Mouse (Mus musculus) brown adipose tissue, adult 24 weeks (tissue): ENCODE results near the gene 4930568D16Rik. TPM values are rescaled to one million over a fixed set of nuclear protein-coding genes. Genes with fewer than 3 reads are reported as not detected.

ENCODE experiments used
- H3K27ac ChIP-seq: fragments of 200-500 bp; replicated peaks from 2 replicates; pipeline ENCODE4 v1.5.1; 2012; ENCODE audit warnings: low read depth, mild to moderate bottlenecking, low read length
- H3K4me1 ChIP-seq: fragments of 200-500 bp; 2 replicates; pipeline ENCODE4 v1.6.1; 2012; ENCODE audit warnings: low read length, mixed read lengths; ENCODE audit not compliant: control insufficient read depth, insufficient read depth, insufficient read length
- H3K4me3 ChIP-seq: fragments of 200-500 bp; 2 replicates; pipeline ENCODE4 v1.5.1; 2012; ENCODE audit warnings: low read depth, mild to moderate bottlenecking, low read length, moderate library complexity; ENCODE audit not compliant: insufficient read depth
- polyA plus RNA-seq: library from polyadenylated mRNA; stranded (reverse); fragments of >200 nt; gene quantifications from 2 replicates; pipeline ENCODE4 v1.2.4, GENCODE M21; 2012; ENCODE audit not compliant: missing spikeins, insufficient read depth, insufficient read length

The 4930568D16Rik gene
- polyA plus RNA-seq, 1 experiment = not detected

DNA sequence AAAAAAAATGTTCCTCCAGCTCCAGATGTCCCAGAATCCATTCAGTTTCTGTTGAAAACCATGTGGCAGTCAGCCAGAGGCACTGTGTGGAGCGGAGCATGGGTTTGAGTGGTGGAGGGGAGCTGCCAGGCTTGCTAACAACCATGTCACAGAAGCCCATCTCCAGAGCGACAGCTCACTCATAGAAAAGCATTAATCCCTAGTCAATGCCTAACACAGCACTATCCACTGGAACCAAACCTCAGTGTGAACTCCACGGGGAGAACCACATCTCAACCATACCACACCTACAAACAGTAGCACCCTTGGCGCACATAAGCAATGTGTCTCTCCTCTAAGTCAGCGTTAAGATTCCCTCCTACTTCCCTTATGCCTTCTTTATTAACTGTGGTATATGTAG lies 29.6 kb upstream of the 4930568D16Rik start, which contains the start of gene 4930402F06Rik:
Gene 4930402F06Rik (minus strand): TSS at position 80 of the 400 bp plus-strand sequence.
- no peak within 1 kb of the TSS for H3K27ac ChIP-seq
- no peak within 1 kb of the TSS for H3K4me3 ChIP-seq
- no peaks in the 10 kb centered on the region for H3K4me1 ChIP-seq

DNA sequence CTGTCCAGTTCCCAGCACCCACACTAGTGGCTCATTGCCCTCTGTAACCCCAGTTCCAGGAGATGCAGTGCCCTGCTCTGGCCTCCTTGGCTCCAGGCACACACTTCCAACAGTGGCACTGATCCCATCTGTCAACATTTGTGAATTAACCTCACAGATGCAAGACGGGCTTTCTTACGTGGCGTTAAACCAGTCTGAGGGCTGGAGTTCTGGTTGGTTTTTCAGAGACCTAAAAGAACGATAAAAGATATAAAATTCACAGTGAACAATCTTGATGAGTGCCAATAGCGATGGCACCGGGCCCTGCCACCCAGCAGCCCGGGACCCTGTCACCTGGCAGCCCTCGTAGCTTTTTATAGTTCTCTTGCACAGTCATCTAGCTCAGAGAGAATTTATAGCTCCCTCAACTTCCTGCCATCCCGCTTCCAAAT lies 17.9 kb upstream of the 4930568D16Rik start:
- no peak overlapping the region; the same call in 1 of the 2 replicates for H3K27ac ChIP-seq
- H3K4me1 ChIP-seq = no peaks in the 10 kb centered on the region; the same call in 1 of the 2 replicates

DNA sequence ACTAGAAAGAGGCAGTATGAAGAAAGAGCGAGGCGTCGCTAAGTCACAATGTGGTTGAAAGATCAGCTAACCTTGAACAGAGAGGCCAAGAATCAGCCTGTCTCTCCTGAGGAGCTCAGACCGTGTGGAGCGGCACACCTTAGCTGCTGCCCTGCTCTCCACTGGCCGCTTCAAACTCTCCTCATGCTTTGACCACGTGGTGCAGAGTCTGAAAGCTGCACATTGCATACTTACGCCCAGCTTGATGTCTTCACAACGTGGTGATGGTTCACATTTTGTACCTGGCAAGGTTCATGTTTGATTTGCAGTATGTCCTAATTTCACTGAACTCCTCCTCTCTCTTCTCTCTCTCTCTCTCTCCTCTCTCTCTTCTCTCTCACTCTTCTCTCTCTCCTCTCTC lies 11.8 kb upstream of the 4930568D16Rik start:
- H3K27ac ChIP-seq = no peak overlapping the region
- H3K4me3 ChIP-seq = no peak overlapping the region
- no peaks in the 10 kb centered on the region for H3K4me1 ChIP-seq

More for the DNA sequence above, 17.9 kb upstream of the 4930568D16Rik start:
- H3K4me3 ChIP-seq = no peak overlapping the region

DNA sequence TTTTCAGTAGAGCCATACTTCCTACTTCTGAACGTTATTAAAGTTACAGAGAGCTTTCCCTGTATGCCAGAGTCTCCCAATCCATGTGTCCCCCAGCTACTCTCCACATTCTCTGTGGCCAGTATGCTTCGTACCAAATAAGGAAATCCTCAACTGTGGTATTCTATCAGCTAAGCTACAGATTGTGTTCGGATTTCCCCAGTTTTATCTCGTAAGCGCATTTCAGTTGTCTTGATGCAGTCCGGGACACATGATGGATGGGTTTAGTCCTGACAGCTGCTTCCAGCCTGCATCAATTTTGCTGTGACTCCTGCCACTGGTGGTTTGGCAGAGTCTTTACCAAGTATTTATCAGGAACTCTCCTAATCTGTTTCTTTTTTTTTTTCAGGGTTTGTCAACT lies 10.1 kb upstream of the 4930568D16Rik start:
- no peak overlapping the region for H3K27ac ChIP-seq
- no peaks in the 10 kb centered on the region for H3K4me1 ChIP-seq
- H3K4me3 ChIP-seq = no peak overlapping the region

DNA sequence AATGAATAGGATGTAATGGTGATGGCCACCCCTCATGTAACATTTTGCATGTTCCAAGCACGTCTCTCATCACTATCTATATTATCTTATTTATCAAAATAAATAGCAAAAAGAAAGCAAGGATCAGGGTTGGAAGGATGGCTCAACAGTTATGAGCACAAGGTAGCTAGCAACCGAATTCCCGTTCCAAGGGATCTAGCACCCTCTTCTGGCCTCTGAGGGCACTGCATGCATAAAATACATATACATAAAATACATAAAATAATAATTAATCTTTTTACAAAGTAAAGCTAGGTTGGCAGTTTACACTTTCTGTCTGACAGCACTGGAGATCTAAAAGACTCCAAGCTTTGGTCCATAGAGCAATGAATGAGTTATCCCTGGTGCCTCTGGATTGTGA lies 5.5 kb upstream of the 4930568D16Rik start:
- Histone ChIP-seq H3K4me3 (no peak overlapping the region), H3K4me1 (no peaks in the 10 kb centered on the region), H3K27ac (no peak overlapping the region)

DNA sequence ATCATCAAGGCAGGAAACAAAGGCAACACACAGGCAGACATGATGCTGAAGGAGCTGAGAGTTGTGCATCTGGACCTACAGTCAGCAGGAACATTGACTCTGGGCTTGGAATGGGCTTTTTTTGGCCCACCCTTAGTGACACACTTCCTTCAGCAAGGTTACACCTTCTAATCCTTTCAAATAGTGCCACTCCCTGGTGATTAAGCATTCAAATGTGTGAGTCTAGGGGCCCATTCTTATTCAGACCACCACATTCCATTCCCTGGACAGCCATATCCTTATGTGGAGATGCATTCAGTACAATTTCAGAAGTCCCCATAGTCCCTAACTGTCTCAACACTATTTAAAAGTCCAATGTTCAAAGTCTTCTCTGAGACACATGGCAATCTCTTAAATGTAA lies 3.2 kb upstream of the 4930568D16Rik start:
- H3K4me1 ChIP-seq = no peaks in the 10 kb centered on the region
- no peak overlapping the region for H3K27ac ChIP-seq
- H3K4me3 ChIP-seq = no peak overlapping the region

DNA sequence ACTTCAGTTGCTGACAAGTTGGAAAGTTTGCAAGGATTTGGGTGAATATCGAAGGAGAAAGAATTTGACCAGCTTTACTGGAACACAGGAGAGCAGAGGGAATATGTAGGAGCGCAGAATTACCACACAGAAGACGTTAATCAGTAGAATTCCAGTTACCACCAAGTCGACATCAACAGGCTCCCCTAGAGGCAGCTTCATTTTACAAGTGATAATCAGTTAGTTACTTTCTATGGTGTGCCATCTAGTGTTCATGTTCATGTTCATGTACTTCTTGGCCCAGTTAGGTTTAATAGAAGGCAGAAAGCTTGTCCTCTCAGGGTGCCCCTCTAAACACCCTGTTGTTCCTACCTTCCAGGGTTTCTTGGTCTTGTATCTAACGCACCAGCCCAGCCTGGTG lies 18.3 kb downstream of the 4930568D16Rik start:
- no peak overlapping the region for H3K27ac ChIP-seq
- H3K4me3 ChIP-seq = no peak overlapping the region
- no peaks in the 10 kb centered on the region for H3K4me1 ChIP-seq

DNA sequence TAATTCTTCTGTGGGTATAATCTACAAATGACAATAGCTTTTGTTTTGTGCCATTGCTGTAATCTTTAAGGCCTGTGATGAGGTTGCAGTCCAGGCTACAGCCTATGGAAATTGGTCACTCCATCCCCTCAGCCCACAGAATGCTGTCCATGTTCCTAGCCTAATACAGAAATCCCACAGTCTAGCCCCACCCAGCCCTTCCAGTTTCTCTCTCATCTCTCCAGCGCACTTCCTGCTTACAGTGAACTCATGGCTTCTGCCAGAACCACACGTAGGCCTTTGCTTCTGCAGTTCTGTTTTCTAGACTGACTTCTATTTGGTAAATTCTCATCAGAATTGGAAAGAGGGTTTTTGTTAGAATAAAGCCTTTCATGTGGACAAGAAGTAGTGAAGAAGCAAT lies 21.5 kb downstream of the 4930568D16Rik start:
- Histone ChIP-seq H3K4me1 (no peaks in the 10 kb centered on the region), H3K27ac (no peak overlapping the region), H3K4me3 (no peak overlapping the region)

DNA sequence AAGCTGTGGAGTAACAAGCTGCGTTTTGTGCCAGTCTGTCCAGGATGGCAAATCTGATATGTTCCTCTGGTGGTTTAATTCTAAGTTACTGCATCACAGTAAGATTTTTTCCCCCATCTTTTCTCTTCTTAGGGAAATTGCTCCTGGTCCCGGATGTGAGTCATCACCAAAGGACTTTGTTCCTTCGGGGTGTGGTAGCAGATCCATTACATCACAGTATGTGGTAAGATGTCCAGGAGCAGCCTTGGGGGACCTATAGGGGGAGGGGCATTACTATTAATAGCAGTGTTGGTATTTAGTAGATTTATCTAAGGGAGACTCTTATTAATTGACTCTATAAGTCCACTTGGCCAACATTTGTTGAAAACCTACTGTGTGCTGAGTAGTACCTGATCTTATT lies 24.9 kb downstream of the 4930568D16Rik start:
- Histone ChIP-seq H3K4me3 (no peak overlapping the region), H3K27ac (no peak overlapping the region), H3K4me1 (peaks cover 10% of the 10 kb centered on the region; the same call in 1 of the 2 replicates)

DNA sequence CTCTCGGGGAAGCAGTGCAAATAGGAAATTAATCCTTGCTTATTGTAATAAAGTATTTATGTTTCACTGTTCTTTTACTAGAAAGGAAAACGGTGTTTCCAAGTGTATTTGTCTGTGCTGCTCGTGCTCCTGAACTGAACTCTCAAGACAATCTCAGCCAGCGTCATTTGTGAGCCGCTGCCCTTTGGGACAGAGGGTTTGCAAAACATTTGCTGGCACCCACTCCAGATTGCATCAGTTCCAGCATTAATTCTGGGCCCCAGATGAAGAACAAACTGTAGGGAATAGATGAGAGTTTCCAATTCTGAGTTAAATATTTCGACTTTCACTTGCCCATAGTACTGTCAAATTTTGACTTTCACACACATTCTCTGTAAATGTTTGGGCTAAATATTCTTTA lies 28.8 kb downstream of the 4930568D16Rik start:
- peaks cover 21% of the 10 kb centered on the region for H3K4me1 ChIP-seq
- H3K4me3 ChIP-seq = no peak overlapping the region
- H3K27ac ChIP-seq = peak overlapping the region; percentile 82

DNA sequence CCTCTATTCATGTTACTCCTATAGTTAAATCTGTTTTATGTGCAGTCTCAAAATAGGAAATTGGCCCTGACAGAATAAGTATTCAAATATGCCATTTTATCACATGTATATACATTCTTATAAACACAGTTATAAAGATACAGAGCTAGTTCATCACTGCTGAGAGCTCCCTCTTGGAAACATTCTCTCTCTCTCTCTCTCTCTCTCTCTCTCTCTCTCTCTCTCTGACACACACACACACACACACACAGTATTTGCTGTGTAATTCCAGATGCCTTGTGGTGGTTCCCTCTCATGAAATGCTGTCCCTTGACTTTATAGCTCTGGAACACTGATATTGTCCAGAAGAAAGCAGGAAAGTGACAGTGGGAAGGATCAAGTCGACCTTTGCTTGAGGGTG lies 29.5 kb downstream of the 4930568D16Rik start:
- H3K4me1 ChIP-seq = peaks cover 24% of the 10 kb centered on the region
- H3K27ac ChIP-seq = peak overlapping the region; percentile 82
- no peak overlapping the region for H3K4me3 ChIP-seq

DNA sequence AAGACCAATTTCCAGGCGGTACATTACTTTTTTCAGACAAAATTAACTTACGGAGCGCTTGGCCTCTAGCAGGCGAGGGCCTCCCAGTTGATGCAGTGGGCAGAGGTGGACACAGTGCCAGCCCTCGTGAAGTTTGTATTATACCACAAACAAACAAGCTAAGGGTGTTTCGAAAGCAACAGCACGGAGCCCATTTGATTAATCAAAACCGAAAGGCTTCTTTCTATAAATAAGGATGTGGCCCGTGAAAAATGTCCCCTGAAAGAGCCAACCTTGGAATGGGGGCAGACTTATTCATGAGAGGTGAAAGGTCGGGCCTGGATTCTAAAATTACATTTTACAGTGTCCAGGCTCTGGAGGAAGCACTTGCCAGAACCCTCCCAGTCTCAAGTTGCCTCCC lies 30.1 kb downstream of the 4930568D16Rik start:
- Histone ChIP-seq H3K4me1 (peaks cover 29% of the 10 kb centered on the region), H3K27ac (peak overlapping the region; percentile 85), H3K4me3 (peak overlapping the region; percentile 61)

DNA sequence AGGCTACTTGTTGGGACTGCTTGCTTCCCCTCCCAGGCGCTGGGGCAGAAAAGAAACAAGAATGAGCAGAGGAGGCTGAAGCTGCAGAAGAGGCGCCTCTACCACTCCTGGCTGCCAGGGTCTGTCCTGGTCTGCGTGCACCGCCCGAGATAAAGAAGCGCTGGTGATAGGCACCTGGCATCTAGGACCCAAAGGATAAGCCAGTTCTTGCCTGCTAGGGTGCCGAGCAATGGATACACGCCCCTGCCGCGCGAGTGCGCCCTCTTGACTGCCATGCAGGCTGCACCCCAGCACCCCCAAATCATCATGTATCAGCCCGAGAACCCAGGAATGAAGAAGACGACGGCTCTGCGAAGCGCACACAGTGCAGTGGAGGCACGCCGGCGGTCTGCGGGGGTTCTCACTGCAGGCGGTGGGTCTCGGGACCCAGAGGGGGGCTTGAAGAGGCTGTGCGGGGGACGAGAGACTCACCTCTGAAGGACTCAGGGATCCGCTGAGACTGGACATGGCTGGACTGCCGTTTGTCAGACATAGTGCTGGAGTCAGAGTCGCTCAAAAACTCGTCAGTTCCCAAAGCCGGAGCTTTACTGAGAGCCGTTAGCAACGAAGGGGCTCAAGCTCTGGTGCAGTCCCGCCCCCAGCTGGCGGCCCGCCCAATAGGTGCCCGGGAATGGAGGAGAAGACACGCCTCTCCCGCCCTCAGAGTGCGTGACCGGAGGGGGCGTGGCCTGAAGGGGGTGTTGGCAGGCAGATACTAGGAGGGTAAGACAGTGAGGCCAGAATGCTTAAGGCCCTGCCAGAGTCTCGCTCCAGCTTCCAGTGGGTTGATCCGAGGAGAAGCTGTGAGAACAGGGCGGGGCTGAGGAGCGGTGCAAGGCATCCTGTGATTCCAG lies 30.9 kb downstream of the 4930568D16Rik start, which contains the start of gene Stom:
Gene Stom (minus strand): TSS at position 589 of the 893 bp plus-strand sequence.
- H3K4me3 ChIP-seq = peak within 1 kb of the TSS; percentile 85
- H3K27ac ChIP-seq = peak within 1 kb of the TSS; percentile 85
- peaks cover 33% of the 10 kb centered on the region for H3K4me1 ChIP-seq

DNA sequence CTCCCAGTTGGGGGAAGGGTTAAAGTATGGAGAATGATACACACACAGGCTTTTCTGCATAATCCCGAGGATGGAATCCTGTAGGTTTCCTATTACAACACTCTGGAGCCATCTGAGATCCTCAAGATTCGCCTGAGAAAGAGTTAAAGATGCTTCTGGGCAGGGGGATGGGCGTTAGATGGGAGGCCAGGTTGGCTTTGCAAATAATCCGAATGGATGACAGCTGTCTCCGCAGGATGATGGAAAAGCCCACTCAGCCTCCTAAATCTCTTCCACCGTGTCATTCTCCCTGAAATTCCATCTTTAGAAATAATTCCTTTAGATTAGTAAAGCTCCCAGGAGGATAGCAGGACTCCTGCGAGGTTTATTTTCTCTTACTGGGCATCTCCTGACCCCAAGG lies 31.9 kb downstream of the 4930568D16Rik start:
- peak overlapping the region; percentile 85 for H3K4me3 ChIP-seq
- peak overlapping the region; percentile 83 for H3K27ac ChIP-seq

DNA sequence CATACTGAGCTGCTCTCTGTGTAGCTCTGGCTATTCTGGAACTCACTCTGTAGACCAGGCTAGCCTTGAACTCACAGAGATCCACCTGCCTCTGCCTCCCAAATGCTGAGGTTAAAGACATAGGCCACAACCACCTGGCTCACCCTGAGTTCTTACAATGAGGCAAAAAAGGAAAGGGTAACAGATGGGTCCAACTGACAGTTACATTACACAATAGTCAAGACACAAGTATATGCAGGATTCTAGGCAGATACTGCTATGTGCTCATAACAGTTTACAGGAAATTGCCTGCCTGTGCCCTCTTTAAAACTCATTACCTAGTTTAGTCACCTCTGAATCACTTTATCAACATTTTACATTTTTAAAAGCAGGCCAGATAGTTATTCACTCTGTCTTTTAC lies 33.9 kb downstream of the 4930568D16Rik start:
- Histone ChIP-seq H3K4me1 (peaks cover 31% of the 10 kb centered on the region), H3K4me3 (no peak overlapping the region), H3K27ac (no peak overlapping the region)

More for the DNA sequence above, 31.9 kb downstream of the 4930568D16Rik start:
- H3K4me1 ChIP-seq = peaks cover 33% of the 10 kb centered on the region

DNA sequence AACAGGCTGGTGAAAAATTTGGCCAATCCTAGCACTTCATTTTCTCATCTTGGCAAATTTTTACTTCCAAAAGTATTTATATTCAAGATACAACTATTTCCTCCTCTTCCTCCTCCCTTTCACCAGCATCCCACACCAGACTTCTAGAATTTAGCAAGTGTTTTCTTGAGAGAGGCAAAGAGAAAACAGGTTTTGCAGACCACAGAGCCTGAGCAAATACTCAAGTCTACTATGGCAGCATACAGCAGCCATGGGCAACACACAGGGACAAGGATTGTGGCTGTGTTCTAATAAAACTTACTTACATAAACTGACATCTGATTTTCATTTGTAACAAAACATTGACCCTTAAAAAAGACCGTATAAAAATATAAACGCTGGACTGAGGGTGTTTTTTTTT lies 36.3 kb downstream of the 4930568D16Rik start:
- Histone ChIP-seq H3K4me3 (no peak overlapping the region), H3K4me1 (peaks cover 34% of the 10 kb centered on the region), H3K27ac (no peak overlapping the region)
